Mouse (Mus musculus) CH12.LX (cell line): Measurements from ENCODE around the gene Lmod3. TPM values are rescaled to one million over a fixed set of nuclear protein-coding genes. Genes with fewer than 3 reads are reported as not detected.

ENCODE experiments used
- DNase-seq: peaks from one replicate; pipeline ENCODE4 v3.0.0-alpha.2; 2013; ENCODE audit errors: extremely low read depth
- H3K27ac ChIP-seq: 2 replicates; pipeline ENCODE4 v1.5.1; 2012; ENCODE audit warnings: low read depth, mild to moderate bottlenecking, control low read depth, moderate library complexity; ENCODE audit not compliant: insufficient read depth
- H3K27me3 ChIP-seq: replicated peaks from 2 replicates; pipeline ENCODE3; 2012; ENCODE audit warnings: inconsistent platforms
- H3K36me3 ChIP-seq, 2 experiments: replicated peaks in 1 of 2; 2 replicates each; pipeline versions ENCODE3 to v1.6.1; 2012; ENCODE audit warnings: inconsistent platforms in 1 of 2, low read length in 1 of 2, mild to moderate bottlenecking in 1 of 2, mixed read lengths in 1 of 2, moderate library complexity in 1 of 2; ENCODE audit not compliant: control insufficient read depth in 1 of 2, insufficient read depth in 1 of 2
- H3K4me1 ChIP-seq, 2 experiments: 2 replicates each; pipeline ENCODE4 v1.6.1; 2012; ENCODE audit warnings: inconsistent platforms in 1 of 2, moderate library complexity in 1 of 2; ENCODE audit not compliant: insufficient read depth in 2 of 2, control insufficient read depth in 1 of 2
- H3K4me2 ChIP-seq: 2 replicates; pipeline ENCODE4 v1.6.1; 2012; ENCODE audit warnings: low read depth, mild to moderate bottlenecking, control low read depth; ENCODE audit not compliant: poor library complexity, insufficient read depth, severe bottlenecking
- H3K4me3 ChIP-seq, 3 experiments: fragments of 150-350 bp in 1 of 3; sonication (generic) in 1 of 3; replicated peaks in 1 of 3; 2 replicates each; pipeline versions ENCODE3 to v1.5.1; 2011 to 2012; ENCODE audit warnings: low read depth in 2 of 3, low read length in 2 of 3, mild to moderate bottlenecking in 2 of 3, moderate library complexity in 2 of 3, control low read depth in 1 of 3, improper control_type of control experiment in 1 of 3, inconsistent platforms in 1 of 3, mixed read lengths in 1 of 3; ENCODE audit not compliant: poor library complexity in 1 of 3
- H3K79me2 ChIP-seq: replicated peaks from 2 replicates; pipeline ENCODE4 v1.6.1; 2012; ENCODE audit warnings: mild to moderate bottlenecking, moderate library complexity; ENCODE audit not compliant: control insufficient read depth, poor library complexity, insufficient read depth, severe bottlenecking; ENCODE audit errors: extremely low read depth
- H3K9ac ChIP-seq: 2 replicates; pipeline ENCODE4 v1.6.1; 2012; ENCODE audit warnings: low read depth, mild to moderate bottlenecking, control low read depth, moderate library complexity; ENCODE audit not compliant: insufficient read depth
- H3K9me3 ChIP-seq: replicated peaks from 2 replicates; pipeline ENCODE3; 2012; ENCODE audit warnings: low read length, inconsistent platforms, mixed read lengths
- CHD2 ChIP-seq: IDR thresholded peaks from 2 replicates; pipeline ENCODE4 v1.6.1; 2011; ENCODE audit warnings: low read length, improper control_type of control experiment
- ELF1 ChIP-seq: IDR thresholded peaks from 2 replicates; pipeline ENCODE4 v1.6.1; 2014; ENCODE audit warnings: low read depth, mild to moderate bottlenecking, inconsistent platforms, low read length, improper control_type of control experiment
- EP300 ChIP-seq: IDR thresholded peaks from 2 replicates; pipeline ENCODE4 v1.6.1; 2011; ENCODE audit warnings: low read length, improper control_type of control experiment
- ETS1 ChIP-seq: conservative IDR thresholded peaks from 2 replicates; pipeline ENCODE4 v1.6.1; 2012; ENCODE audit warnings: low read depth, mild to moderate bottlenecking, inconsistent platforms, low read length, improper control_type of control experiment, moderate library complexity
- IRF4 ChIP-seq: IDR thresholded peaks from 2 replicates; pipeline ENCODE4 v1.6.1; 2014; ENCODE audit warnings: low read depth, mild to moderate bottlenecking, inconsistent platforms, low read length, improper control_type of control experiment
- KAT2A ChIP-seq: IDR thresholded peaks from 2 replicates; pipeline ENCODE4 v1.6.1; 2012; ENCODE audit warnings: low read length, improper control_type of control experiment, inconsistent platforms; ENCODE audit not compliant: insufficient replicate concordance
- MAFK ChIP-seq: IDR thresholded peaks from 2 replicates; pipeline ENCODE4 v1.6.1; 2011; ENCODE audit warnings: low read length, improper control_type of control experiment; ENCODE audit not compliant: insufficient replicate concordance
- MAZ ChIP-seq: IDR thresholded peaks from 2 replicates; pipeline ENCODE4 v1.6.1; 2012; ENCODE audit warnings: low read depth, mild to moderate bottlenecking, inconsistent platforms, low read length, improper control_type of control experiment, moderate library complexity
- MEF2A ChIP-seq: IDR thresholded peaks from 2 replicates; pipeline ENCODE4 v1.6.1; 2014; ENCODE audit warnings: low read depth, mild to moderate bottlenecking, inconsistent platforms, low read length, improper control_type of control experiment, borderline replicate concordance
- RCOR1 ChIP-seq: conservative IDR thresholded peaks from 2 replicates; pipeline ENCODE4 v1.6.1; 2012; ENCODE audit warnings: low read depth, mild to moderate bottlenecking, inconsistent platforms, low read length, improper control_type of control experiment
- SIN3A ChIP-seq: IDR thresholded peaks from 2 replicates; pipeline ENCODE4 v1.6.1; 2012; ENCODE audit warnings: low read length, improper control_type of control experiment, inconsistent platforms
- SMC3 ChIP-seq: IDR thresholded peaks from 2 replicates; pipeline ENCODE4 v1.6.1; 2011; ENCODE audit warnings: low read depth, low read length, improper control_type of control experiment
- TBP ChIP-seq: conservative IDR thresholded peaks from 2 replicates; pipeline ENCODE4 v1.6.1; 2011; ENCODE audit warnings: low read depth, low read length, improper control_type of control experiment
- TCF12 ChIP-seq: IDR thresholded peaks from 2 replicates; pipeline ENCODE4 v1.6.1; 2014; ENCODE audit warnings: low read depth, mild to moderate bottlenecking, inconsistent platforms, low read length, improper control_type of control experiment
- ZKSCAN1 ChIP-seq: IDR thresholded peaks from 2 replicates; pipeline ENCODE4 v1.6.1; 2012; ENCODE audit warnings: low read depth, inconsistent platforms, low read length, improper control_type of control experiment, borderline replicate concordance
- ZMIZ1 ChIP-seq: IDR thresholded peaks from 2 replicates; pipeline ENCODE4 v1.6.1; 2012; ENCODE audit warnings: low read depth, mild to moderate bottlenecking, inconsistent platforms, low read length, improper control_type of control experiment
- ZNF384 ChIP-seq: IDR thresholded peaks from 2 replicates; pipeline ENCODE4 v1.6.1; 2012; ENCODE audit warnings: low read depth, low read length, improper control_type of control experiment, inconsistent platforms
- dilution Hi-C: fragments of 300-500 bp; cut with MboI; formaldehyde crosslinking; loops from 2 replicates; pipeline ENCODE4 v1.14.3; 2020; ENCODE audit warnings: low sequenced_read_pairs; ENCODE audit not compliant: extremely low pct_unique_long_range_greater_than_20kb, extremely low pct_ligation_motif_present
- in situ Hi-C: fragments of 300-500 bp; cut with MboI; formaldehyde crosslinking; loops from 3 replicates; pipeline ENCODE4 v1.14.3; 2019; ENCODE audit warnings: low sequenced_read_pairs, low pct_ligation_motif_present, low pct_unique_long_range_greater_than_20kb, mixed read lengths
- polyA plus RNA-seq: library from polyadenylated mRNA; unstranded; fragments of >175 nt; gene quantifications from 2 replicates; pipeline ENCODE4 v1.2.1, GENCODE M21; 2012; ENCODE audit warnings: low read depth; ENCODE audit not compliant: insufficient read length
- total RNA-seq, 2 experiments: library from RNA; depleted of rRNA; stranded (reverse); fragments of 300-350 nt in 1 of 2; fragments of >200 nt in 1 of 2; gene quantifications; 2 replicates each; pipeline ENCODE4 v1.2.3; 2012 to 2014

The Lmod3 gene
- total and polyA plus RNA-seq, 3 experiments = not detected

GRCm38 (mm10) chr6:97223566-97223965 is 29.0 kb downstream of the Lmod3 start:
- Histone ChIP-seq H3K4me1 (peaks cover 8 to 56% of the 10 kb centered on the region in 2 experiments), H3K9me3 (no peaks in the 10 kb centered on the region)
- DNase-seq = no peak
- in situ Hi-C loops = loop anchor here (25.0 kb wide), 1 partner anchor 614 kb away; no protein-coding TSS in a partner anchor
- TF ChIP-seq SIN3A = no peak
- no peak for TF ChIP-seq EP300
- no peak for TF ChIP-seq SMC3
- no peak for TF ChIP-seq CHD2
- TF ChIP-seq ZKSCAN1 = no peak
- TF ChIP-seq ZNF384 = no peak
- TF ChIP-seq IRF4 = no peak
- TF ChIP-seq KAT2A = no peak
- TF ChIP-seq TBP = no peak
- TF ChIP-seq MAFK = no peak
- TF ChIP-seq ETS1 = no peak
- no peak for TF ChIP-seq MAZ
- TF ChIP-seq ZMIZ1 = no peak
- TF ChIP-seq, all 38 proteins: peak for 0
- Histone ChIP-seq H3K9ac (no peak overlapping the region), H3K4me2 (no peak overlapping the region), H3K27me3 (no peaks in the 10 kb centered on the region), H3K79me2 (peaks cover 28% of the 10 kb centered on the region), H3K4me3 (peak overlapping the region in 1 of 3 experiments; percentile 6), H3K36me3 (peaks cover 15 to 67% of the 10 kb centered on the region in 2 experiments), H3K27ac (0 out of 2 replicates have a peak overlapping the region, but pooled peaks have one; percentile 2)
- dilution Hi-C loops = no loop called here

- dilution Hi-C loops = no loop called here
- TF ChIP-seq ZMIZ1 (no peak), ETS1 (peak; percentile 28), MEF2A (peak; percentile 91), ELF1 (no peak), EP300 (peak; percentile 40; the same call in 1 of the 2 replicates), RCOR1 (no peak), IRF4 (peak; percentile 38; the same call in 1 of the 2 replicates), CHD2 (0 out of 2 replicates have a peak, but pooled peaks have one; percentile 45), TCF12 (peak; percentile 28; the same call in 1 of the 2 replicates), MAZ (peak; percentile 46; the same call in 1 of the 2 replicates)
- Histone ChIP-seq H3K4me3 (no peak overlapping the region), H3K27ac (peak overlapping the region; percentile 64; the same call in 1 of the 2 replicates), H3K4me2 (peak overlapping the region; percentile 90), H3K4me1 (peaks cover 8 to 56% of the 10 kb centered on the region in 2 experiments), H3K9ac (no peak overlapping the region), H3K9me3 (no peaks in the 10 kb centered on the region), H3K27me3 (no peaks in the 10 kb centered on the region), H3K79me2 (peaks cover 33% of the 10 kb centered on the region), H3K36me3 (peaks cover 15 to 65% of the 10 kb centered on the region in 2 experiments)
- in situ Hi-C loops = loop anchor here (25.0 kb wide), 1 partner anchor 614 kb away; no protein-coding TSS in a partner anchor
- DNase-seq = peak; percentile 67
Observed at GRCm38 (mm10) chr6:97222931-97223467, 29.6 kb downstream of the Lmod3 start.
